Mouse (Mus musculus) megakaryocyte, embryonic 14.5 days (primary cell): ENCODE results near the gene Olfr237-ps1.

Experiments used
- FLI1 ChIP-seq: IDR thresholded peaks from 2 replicates; pipeline ENCODE4 v1.6.1; 2012; ENCODE audit warnings: low read length, inconsistent platforms, mixed read lengths
- GATA1 ChIP-seq: IDR thresholded peaks from 3 replicates; pipeline ENCODE4 v1.6.1; 2012; ENCODE audit warnings: mixed read lengths, low read length, inconsistent platforms, borderline replicate concordance

GRCm38 (mm10) chr6:43205355-43205754, 59.0 kb downstream of the Olfr237-ps1 start:
- TF ChIP-seq GATA1 (no peak), FLI1 (no peak)
